Mouse (Mus musculus) heart, embryonic 11.5 days (tissue): ENCODE data around the gene Sult2b1. TPM values are rescaled to one million over a fixed set of nuclear protein-coding genes. Genes with fewer than 3 reads are reported as not detected.

Source experiments
- ATAC-seq: fragments of 200-750 bp; cut with Nextera tagmentation; replicated peaks from 2 replicates; pipeline ENCODE4 v1.8.0; 2017; ENCODE audit warnings: moderate library complexity; ENCODE audit not compliant: insufficient number of reproducible peaks, low FRiP score, low TSS enrichment
- H3K27ac ChIP-seq: fragments of 300-500 bp; sonication (generic); 2 replicates; pipeline ENCODE4 v1.5.1; 2014; ENCODE audit warnings: mild to moderate bottlenecking, low read depth, low read length
- H3K27me3 ChIP-seq: fragments of 300-500 bp; sonication (generic); 2 replicates; pipeline ENCODE4 v1.6.1; 2014; ENCODE audit warnings: mild to moderate bottlenecking, low read length, mixed read lengths; ENCODE audit not compliant: control insufficient read depth, insufficient read depth
- H3K36me3 ChIP-seq: fragments of 300-500 bp; sonication (generic); 2 replicates; pipeline ENCODE4 v1.6.1; 2014; ENCODE audit warnings: mild to moderate bottlenecking, low read length, moderate library complexity, mixed read lengths; ENCODE audit not compliant: control insufficient read depth, insufficient read depth
- H3K4me1 ChIP-seq: fragments of 300-500 bp; sonication (generic); 2 replicates; pipeline ENCODE4 v1.6.1; 2014; ENCODE audit warnings: low read length; ENCODE audit not compliant: control insufficient read depth, insufficient read depth
- H3K4me2 ChIP-seq: fragments of 300-500 bp; sonication (generic); 2 replicates; pipeline ENCODE4 v1.6.1; 2014; ENCODE audit warnings: mild to moderate bottlenecking, moderate library complexity
- H3K4me3 ChIP-seq: fragments of 300-500 bp; sonication (generic); 2 replicates; pipeline ENCODE4 v1.5.1; 2014; ENCODE audit warnings: low read depth, low read length
- H3K9ac ChIP-seq: fragments of 300-500 bp; sonication (generic); 2 replicates; pipeline ENCODE4 v1.6.1; 2014; ENCODE audit warnings: mild to moderate bottlenecking, low read depth, low read length, moderate library complexity
- H3K9me3 ChIP-seq: fragments of 300-500 bp; sonication (generic); replicated peaks from 2 replicates; pipeline ENCODE4 v1.6.1; 2016; ENCODE audit warnings: low read length; ENCODE audit not compliant: control insufficient read depth
- WGBS: fragments of 180-500 bp; shearing (Covaris S2); extraction: QIAGEN DNeasy Blood & Tissue Kit; methylation state at CpG from one replicate; pipeline ENCODE4 v1.1.7; 2014; ENCODE audit not compliant: insufficient replicate concordance; 5-methylcytosine and 5-hydroxymethylcytosine counted together
- polyA plus RNA-seq: library from polyadenylated mRNA; unstranded; fragments of >200 nt; fragmentation: Nextera tagmentation; extraction: Ambion mirVana; gene quantifications from 2 replicates; pipeline ENCODE4 v1.2.1, GENCODE M21; 2014

Gene Sult2b1
- polyA plus RNA-seq, 1 experiment from 2014 or later = 0.33 TPM

DNA sequence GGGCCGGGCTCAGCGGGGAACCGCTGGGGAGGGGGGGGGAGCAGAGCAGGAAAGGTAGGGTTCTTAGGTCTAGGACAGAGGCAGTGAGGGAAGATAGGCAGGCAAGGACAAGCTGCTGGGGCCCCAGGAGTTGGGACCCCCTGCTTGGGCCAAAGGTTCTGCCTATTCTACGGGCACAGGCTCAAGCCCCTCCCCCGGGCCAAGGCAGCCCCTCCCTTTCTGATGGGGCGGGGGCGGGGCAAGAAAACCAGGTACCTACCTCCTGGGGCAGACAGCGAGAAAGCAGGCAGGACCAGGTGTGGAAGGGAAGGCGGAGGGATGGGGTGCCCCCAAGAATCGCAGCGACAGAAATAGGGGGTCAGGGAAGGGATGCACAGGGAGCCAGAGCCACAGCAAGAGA lies 24.0 kb upstream of the Sult2b1 start:
- H3K4me3 ChIP-seq = no peak overlapping the region
- no peak overlapping the region for H3K9ac ChIP-seq
- WGBS = 49% methylated on average over 10 of the region's 11 CpGs
- ATAC-seq = no peak
- H3K4me1 ChIP-seq = peaks cover 15% of the 10 kb centered on the region
- peaks cover 54% of the 10 kb centered on the region for H3K36me3 ChIP-seq
- H3K27me3 ChIP-seq = no peaks in the 10 kb centered on the region
- no peak overlapping the region for H3K4me2 ChIP-seq
- H3K27ac ChIP-seq = no peak overlapping the region
- no peaks in the 10 kb centered on the region for H3K9me3 ChIP-seq

DNA sequence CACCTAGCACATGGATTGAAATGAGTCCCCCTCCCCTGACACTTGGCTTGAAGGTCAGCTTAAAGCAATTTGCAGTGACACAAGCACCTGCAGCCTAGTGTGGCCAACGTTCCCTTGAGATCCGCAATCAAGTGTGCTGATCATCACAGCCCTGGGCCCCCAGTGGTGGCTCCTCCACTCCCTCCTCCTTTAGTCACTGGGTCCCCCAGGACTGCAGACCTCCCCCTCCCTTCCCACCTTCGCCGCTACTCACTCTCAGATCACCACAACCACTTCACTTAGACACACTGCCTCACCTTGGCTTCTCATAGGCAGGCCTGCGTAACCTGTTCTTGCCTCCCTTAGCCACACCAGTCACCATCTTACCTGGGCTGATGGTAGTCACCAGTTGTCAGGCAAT lies 21.5 kb upstream of the Sult2b1 start:
- Histone ChIP-seq H3K4me1 (peaks cover 3% of the 10 kb centered on the region; the same call in 1 of the 2 replicates), H3K4me3 (no peak overlapping the region), H3K27ac (no peak overlapping the region), H3K9ac (no peak overlapping the region), H3K36me3 (peaks cover 37% of the 10 kb centered on the region), H3K4me2 (no peak overlapping the region), H3K9me3 (no peaks in the 10 kb centered on the region), H3K27me3 (no peaks in the 10 kb centered on the region)
- WGBS = 62% methylated on average over 5 of the region's 5 CpGs
- no peak for ATAC-seq

DNA sequence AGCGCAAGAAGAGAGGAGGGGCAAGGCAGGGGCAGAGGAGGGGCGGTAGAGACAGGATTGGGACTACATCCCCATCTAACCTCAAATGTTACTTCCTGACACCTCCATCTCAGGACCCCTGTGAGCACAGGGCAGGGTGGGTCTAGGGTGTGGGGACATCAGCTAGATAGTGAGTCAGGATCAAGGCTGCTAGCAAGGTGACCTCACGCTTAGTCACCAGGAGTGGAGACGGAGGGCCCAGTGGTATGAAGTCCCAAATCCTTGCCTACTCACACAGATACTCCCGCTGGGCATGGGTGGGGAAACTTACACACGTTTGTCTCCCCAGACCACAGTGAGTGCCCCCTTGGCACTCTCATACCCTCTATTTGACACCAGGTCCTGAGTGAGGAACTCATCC lies 18.1 kb upstream of the Sult2b1 start:
- WGBS = 81% methylated on average over 6 of the region's 6 CpGs
- Histone ChIP-seq H3K9me3 (no peaks in the 10 kb centered on the region), H3K36me3 (peaks cover 6% of the 10 kb centered on the region; the same call in 1 of the 2 replicates), H3K9ac (no peak overlapping the region), H3K27ac (no peak overlapping the region), H3K4me1 (peaks cover 15% of the 10 kb centered on the region; the same call in 1 of the 2 replicates), H3K27me3 (peaks cover 26% of the 10 kb centered on the region), H3K4me3 (no peak overlapping the region), H3K4me2 (no peak overlapping the region)
- ATAC-seq = no peak

DNA sequence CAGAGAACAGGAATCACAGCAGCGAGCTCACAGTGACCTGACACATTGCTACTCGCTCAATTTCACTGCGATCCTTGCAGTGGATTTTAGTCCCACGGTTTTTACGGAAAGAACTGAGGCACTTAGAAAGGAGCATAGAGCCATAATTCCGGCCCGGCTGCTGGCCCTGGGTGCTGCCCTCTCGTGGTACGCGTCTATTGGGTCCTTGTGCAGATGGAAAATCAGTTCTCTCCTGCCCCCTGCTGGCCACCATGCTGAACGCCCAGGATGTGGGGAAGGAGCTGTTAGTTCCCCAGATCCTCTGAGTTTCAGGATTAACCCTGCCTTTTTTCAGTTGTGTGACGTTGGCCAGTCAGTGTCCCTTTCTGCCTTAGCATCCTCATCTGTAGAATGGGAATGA lies 16.9 kb upstream of the Sult2b1 start:
- WGBS = 3% methylated on average over 12 of the region's 12 CpGs
- H3K9ac ChIP-seq = 0 out of 2 replicates have a peak overlapping the region, but pooled peaks have one; percentile 7
- no peak for ATAC-seq
- H3K27ac ChIP-seq = no peak overlapping the region
- peaks cover 35% of the 10 kb centered on the region for H3K27me3 ChIP-seq
- peak overlapping the region; percentile 56 for H3K4me2 ChIP-seq
- peaks cover 16% of the 10 kb centered on the region; the same call in 1 of the 2 replicates for H3K4me1 ChIP-seq
- no peaks in the 10 kb centered on the region for H3K36me3 ChIP-seq
- H3K9me3 ChIP-seq = no peaks in the 10 kb centered on the region
- peak overlapping the region; percentile 28; the same call in 1 of the 2 replicates for H3K4me3 ChIP-seq

DNA sequence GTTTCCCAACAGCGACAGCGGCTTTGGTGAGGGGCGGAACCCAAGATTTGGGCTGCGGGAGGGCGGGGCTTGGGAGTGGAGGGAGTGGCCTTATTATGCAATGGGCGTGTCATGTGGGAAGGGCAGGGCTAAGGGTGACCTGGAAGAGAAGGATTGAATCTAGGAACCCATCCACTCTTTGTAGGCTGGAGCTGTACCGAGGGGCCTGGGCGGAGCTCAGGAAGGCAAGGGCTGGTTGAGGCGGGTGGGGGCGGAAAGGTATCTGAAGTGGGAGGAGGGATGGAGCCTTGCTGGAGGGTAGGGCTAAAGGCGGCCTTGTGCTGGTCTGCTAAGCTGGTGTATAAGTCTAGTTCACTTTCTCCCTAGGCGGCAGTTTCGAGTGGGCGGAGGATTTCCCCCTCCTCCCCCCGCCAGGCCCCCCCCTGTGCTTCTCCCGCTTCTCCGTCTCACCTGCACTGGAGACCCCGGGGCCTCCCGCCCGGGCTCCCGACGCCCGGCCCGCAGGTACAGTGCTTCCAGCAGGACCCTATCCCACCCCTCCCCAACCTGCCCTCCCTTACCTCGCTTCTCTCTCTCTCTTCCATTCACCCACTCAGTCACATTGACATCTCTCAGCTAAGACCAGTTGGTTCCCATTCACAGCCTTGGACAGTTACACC lies 16.2 kb upstream of the Sult2b1 start:
- peaks cover 16% of the 10 kb centered on the region; the same call in 1 of the 2 replicates for H3K4me1 ChIP-seq
- H3K4me2 ChIP-seq = peak overlapping the region; percentile 56
- H3K9me3 ChIP-seq = no peaks in the 10 kb centered on the region
- H3K27ac ChIP-seq = no peak overlapping the region
- H3K27me3 ChIP-seq = peaks cover 39% of the 10 kb centered on the region
- no peaks in the 10 kb centered on the region for H3K36me3 ChIP-seq
- WGBS = 7% methylated on average over 24 of the region's 25 CpGs
- H3K4me3 ChIP-seq = peak overlapping the region; percentile 28
- 0 out of 2 replicates have a peak overlapping the region, but pooled peaks have one; percentile 7 for H3K9ac ChIP-seq
- ATAC-seq = no peak

DNA sequence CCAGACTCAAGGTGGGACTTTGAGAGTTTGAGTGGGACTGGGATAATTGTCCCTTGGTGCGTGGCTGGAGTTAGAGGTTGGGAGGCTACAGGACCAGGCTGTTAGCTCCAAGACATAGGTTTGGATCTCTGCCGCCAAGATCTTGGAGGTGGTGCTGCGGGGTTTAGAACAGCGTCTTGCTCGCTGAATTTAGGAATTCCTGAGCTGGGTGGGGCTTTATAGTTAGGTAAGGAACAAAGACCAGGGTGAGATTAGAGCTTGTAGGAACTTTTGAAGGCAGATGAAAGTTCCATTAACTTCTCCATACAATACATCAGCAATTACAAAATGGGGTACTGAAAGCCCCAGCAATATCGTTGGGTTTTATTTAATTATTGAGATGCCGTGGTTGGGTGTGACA lies 15.5 kb upstream of the Sult2b1 start:
- Histone ChIP-seq H3K9me3 (no peaks in the 10 kb centered on the region), H3K4me3 (no peak overlapping the region), H3K9ac (no peak overlapping the region), H3K4me2 (peak overlapping the region; percentile 56), H3K4me1 (peaks cover 16% of the 10 kb centered on the region; the same call in 1 of the 2 replicates), H3K27me3 (peaks cover 46% of the 10 kb centered on the region), H3K36me3 (no peaks in the 10 kb centered on the region), H3K27ac (no peak overlapping the region)
- 31% methylated on average over 7 of the region's 7 CpGs for WGBS
- no peak for ATAC-seq

DNA sequence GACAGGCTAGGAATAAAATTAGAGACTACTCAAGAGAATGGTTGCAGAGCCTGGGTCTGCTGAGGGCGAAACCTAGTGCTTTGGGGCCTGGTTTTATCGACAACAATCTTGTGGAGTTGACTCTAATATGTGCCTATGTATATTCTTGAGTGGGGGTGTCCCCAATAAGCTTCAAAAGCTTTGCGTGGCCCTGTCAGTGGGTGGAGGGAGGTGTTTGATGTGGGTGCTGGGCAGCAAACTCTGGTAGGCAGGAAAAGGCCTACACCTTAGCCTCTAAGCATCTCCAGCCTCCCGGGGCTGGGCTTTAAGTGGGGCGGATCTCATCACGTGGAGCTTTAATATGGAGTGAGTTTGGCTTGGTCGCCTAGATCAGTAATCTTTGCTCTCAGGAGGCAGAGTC lies 14.5 kb upstream of the Sult2b1 start:
- Histone ChIP-seq H3K27me3 (peaks cover 57% of the 10 kb centered on the region), H3K4me2 (peak overlapping the region; percentile 85)
- WGBS = 43% methylated on average over 7 of the region's 7 CpGs

DNA sequence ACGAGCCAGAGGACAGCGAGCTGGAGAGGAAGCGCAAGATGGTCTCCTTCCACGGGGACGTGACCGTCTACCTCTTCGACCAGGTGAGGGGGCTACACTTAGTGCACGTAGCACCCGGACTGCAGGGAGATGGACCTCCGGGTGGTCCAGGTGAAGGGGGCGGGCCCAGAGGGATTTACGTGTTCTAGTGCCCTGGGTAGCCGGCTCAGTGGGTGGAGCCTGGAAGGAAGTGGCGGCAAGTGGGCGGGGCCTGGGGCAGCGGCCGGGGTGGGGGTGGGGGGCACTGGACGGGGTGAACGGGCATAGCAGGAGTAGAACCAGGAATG lies 14.0 kb upstream of the Sult2b1 start:
- H3K36me3 ChIP-seq = no peaks in the 10 kb centered on the region; the same call in 1 of the 2 replicates
- H3K9me3 ChIP-seq = no peaks in the 10 kb centered on the region
- peak overlapping the region; percentile 62 for H3K9ac ChIP-seq
- peak overlapping the region; percentile 48 for H3K4me3 ChIP-seq
- H3K4me1 ChIP-seq = peaks cover 16% of the 10 kb centered on the region; the same call in 1 of the 2 replicates
- no peak overlapping the region for H3K27ac ChIP-seq
- ATAC-seq = no peak
- peak overlapping the region; percentile 85 for H3K4me2 ChIP-seq
- 3% methylated on average over 19 of the region's 19 CpGs for WGBS
- peaks cover 61% of the 10 kb centered on the region for H3K27me3 ChIP-seq

More for the DNA sequence above, 14.5 kb upstream of the Sult2b1 start:
- Histone ChIP-seq H3K9me3 (no peaks in the 10 kb centered on the region), H3K27ac (no peak overlapping the region), H3K9ac (no peak overlapping the region), H3K4me3 (peak overlapping the region; percentile 48; the same call in 1 of the 2 replicates), H3K4me1 (peaks cover 16% of the 10 kb centered on the region; the same call in 1 of the 2 replicates), H3K36me3 (no peaks in the 10 kb centered on the region; the same call in 1 of the 2 replicates)
- ATAC-seq = no peak
